Mouse (Mus musculus): ENCODE measurements around the gene Musk. TPM values are rescaled to one million over a fixed set of nuclear protein-coding genes. Genes with fewer than 3 reads are reported as not detected.

Musk gene
- total and polyA plus RNA-seq, 3 experiments, result not detected

DNA sequence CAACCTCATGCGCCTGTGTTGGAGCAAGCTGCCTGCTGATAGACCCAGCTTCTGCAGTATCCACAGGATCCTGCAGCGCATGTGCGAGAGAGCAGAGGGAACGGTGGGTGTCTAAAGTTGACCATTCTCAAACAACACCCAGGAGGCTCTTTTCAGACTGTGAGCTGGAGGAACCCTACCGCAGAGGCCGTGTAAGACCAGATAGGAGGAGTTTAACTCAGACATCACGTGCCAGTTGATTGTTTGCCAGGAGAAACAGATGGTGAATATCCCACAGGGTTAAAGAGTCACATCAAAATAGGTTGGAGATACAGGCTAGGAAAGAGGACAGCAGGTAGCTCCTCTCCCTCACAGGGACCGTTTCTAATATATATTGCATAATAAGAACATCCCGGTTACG, 87.8 kb downstream of the Musk start:
- Histone ChIP-seq H3K9me3 (replicated peaks; ENCODE audit: insufficient read depth, low read length) (no peaks in the 10 kb centered on the region), H3K27me3 (ENCODE audit: control insufficient read depth in 1 of 2, insufficient read depth in 2 of 2, low read length in 2 of 2) (no peaks in the 10 kb centered on the region), H3K4me1 (ENCODE audit: control insufficient read depth in 1 of 2, insufficient read depth in 2 of 2, low read length in 2 of 2) (no peaks in the 10 kb centered on the region), H3K9ac (ENCODE audit: control insufficient read depth, low read depth, low read length, poor library complexity, severe bottlenecking) (no peak overlapping the region), H3K27ac (ENCODE audit: control insufficient read depth, low read depth, low read length) (no peak overlapping the region), H3K36me3 (ENCODE audit: control insufficient read depth in 1 of 2, insufficient read depth in 2 of 2, low read length in 2 of 2) (no peaks in the 10 kb centered on the region), H3K79me2 (ENCODE audit: control insufficient read depth, insufficient read depth, low read length, poor library complexity) (no peaks in the 10 kb centered on the region), H3K4me3 (ENCODE audit: control insufficient read depth in 1 of 2, insufficient read depth in 1 of 2, low read depth in 2 of 2, low read length in 2 of 2) (no peak overlapping the region)
- no peak for DNase-seq (ENCODE audit: low read depth, low spot score)
- TF ChIP-seq USF2 (IDR thresholded peaks at IDR 0.05; ENCODE audit: borderline replicate concordance in 1 of 2, insufficient read depth in 1 of 2, low read depth in 1 of 2, low read length in 2 of 2), result no peak
- TF ChIP-seq POLR2AphosphoS2 (IDR thresholded peaks at IDR 0.05; ENCODE audit: low read length), result no peak
- no peak for TF ChIP-seq MYB (IDR thresholded peaks at IDR 0.05; ENCODE audit: low read depth, low read length)
- TF ChIP-seq TBP (IDR thresholded peaks at IDR 0.05; ENCODE audit: low read depth, low read length), result no peak
- no peak for TF ChIP-seq EP300 (IDR thresholded peaks at IDR 0.05; ENCODE audit: low read depth in 1 of 2, low read length in 2 of 2)

DNA sequence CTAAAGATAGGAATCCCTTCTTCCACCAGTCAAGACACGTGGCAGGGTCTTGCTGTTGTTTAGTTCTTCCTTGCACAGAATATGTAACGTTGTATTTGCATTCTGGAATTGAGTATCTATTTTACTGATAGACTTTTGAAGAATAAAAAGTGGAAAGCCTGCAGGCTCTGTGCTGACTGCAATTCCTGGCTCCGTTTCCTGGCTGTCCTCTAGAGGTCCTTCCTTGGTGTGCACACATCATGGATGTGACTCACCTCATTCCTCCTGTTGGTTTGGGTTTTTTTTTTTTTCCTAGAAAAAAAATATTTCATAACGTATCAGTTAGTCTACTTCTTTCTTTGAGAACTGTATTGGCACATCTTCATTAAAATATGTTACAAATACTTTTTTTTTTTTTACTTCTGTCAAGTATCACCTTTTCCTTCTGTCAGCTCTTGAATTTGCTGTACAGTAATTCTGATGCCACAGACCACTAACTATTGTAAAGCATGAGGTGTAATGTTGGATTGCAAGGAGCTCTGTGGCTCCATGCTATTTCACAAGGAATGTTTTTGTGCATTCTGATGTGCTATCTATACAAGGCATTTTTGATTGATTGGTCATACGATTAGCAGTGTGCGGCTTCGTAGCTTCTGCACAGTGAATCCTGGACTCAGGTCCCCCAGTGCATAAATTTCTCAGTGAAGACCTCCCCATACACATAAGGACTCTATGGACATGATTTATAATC, 88.5 kb downstream of the Musk start:
- Histone ChIP-seq H3K4me1 (ENCODE audit: control insufficient read depth in 1 of 2, insufficient read depth in 2 of 2, low read length in 2 of 2) (no peaks in the 10 kb centered on the region), H3K79me2 (ENCODE audit: control insufficient read depth, insufficient read depth, low read length, poor library complexity) (no peaks in the 10 kb centered on the region), H3K4me3 (ENCODE audit: control insufficient read depth in 1 of 2, insufficient read depth in 1 of 2, low read depth in 2 of 2, low read length in 2 of 2) (no peak overlapping the region), H3K36me3 (ENCODE audit: control insufficient read depth in 1 of 2, insufficient read depth in 2 of 2, low read length in 2 of 2) (no peaks in the 10 kb centered on the region), H3K9ac (ENCODE audit: control insufficient read depth, low read depth, low read length, poor library complexity, severe bottlenecking) (no peak overlapping the region), H3K9me3 (replicated peaks; ENCODE audit: insufficient read depth, low read length) (no peaks in the 10 kb centered on the region), H3K27me3 (ENCODE audit: control insufficient read depth in 1 of 2, insufficient read depth in 2 of 2, low read length in 2 of 2) (no peaks in the 10 kb centered on the region), H3K27ac (ENCODE audit: control insufficient read depth, low read depth, low read length) (no peak overlapping the region)
- DNase-seq (ENCODE audit: low read depth, low spot score), result no peak
- no peak for TF ChIP-seq HCFC1 (IDR thresholded peaks at IDR 0.05; ENCODE audit: low read depth, low read length)
- no peak for TF ChIP-seq ZNF384 (IDR thresholded peaks at IDR 0.05; ENCODE audit: low read depth, low read length)
- TF ChIP-seq MEF2A (IDR thresholded peaks at IDR 0.05; ENCODE audit: extremely low read depth, insufficient replicate concordance, low read depth, low read length, poor library complexity, severe bottlenecking), result no peak
- TF ChIP-seq KAT2A (conservative IDR thresholded peaks at IDR 0.05; ENCODE audit: low read depth, low read length), result no peak
- TF ChIP-seq POLR2AphosphoS2 (IDR thresholded peaks at IDR 0.05; ENCODE audit: low read length), result no peak
- TF ChIP-seq MAX (IDR thresholded peaks at IDR 0.05; ENCODE audit: low read length), result no peak
- TF ChIP-seq EP300 (IDR thresholded peaks at IDR 0.05; ENCODE audit: low read depth in 1 of 2, low read length in 2 of 2), result no peak
- no peak for TF ChIP-seq JUND (IDR thresholded peaks at IDR 0.05; ENCODE audit: low read depth, low read length)
- TF ChIP-seq MYB (IDR thresholded peaks at IDR 0.05; ENCODE audit: low read depth, low read length), result no peak
- TF ChIP-seq TBP (IDR thresholded peaks at IDR 0.05; ENCODE audit: low read depth, low read length), result no peak

DNA sequence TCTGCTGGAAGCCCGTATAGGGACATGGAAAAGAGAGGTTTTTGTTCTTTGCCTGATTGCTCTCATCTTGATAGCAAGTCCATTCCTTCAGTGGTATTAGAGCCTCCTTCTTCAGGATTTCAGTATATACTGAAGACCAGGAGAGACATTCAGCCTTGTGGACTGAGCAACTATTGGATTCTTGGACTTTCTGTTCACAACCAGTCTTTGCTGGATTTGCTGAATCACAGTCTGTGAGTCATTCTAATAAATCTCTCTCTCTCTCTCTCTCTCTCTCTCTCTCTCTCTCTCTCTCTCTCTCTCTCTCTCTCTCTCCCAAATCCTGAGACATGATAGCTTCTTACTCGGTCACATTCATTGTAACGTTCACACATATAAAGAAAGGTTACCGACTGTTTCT, 93.4 kb downstream of the Musk start:
- H3K4me1 ChIP-seq (ENCODE audit: control insufficient read depth in 1 of 2, insufficient read depth in 2 of 2, low read length in 2 of 2), result no peaks in the 10 kb centered on the region
- TF ChIP-seq SIN3A (IDR thresholded peaks at IDR 0.05; ENCODE audit: low read length) (no peak), GABPA (IDR thresholded peaks at IDR 0.05; ENCODE audit: low read depth, low read length) (no peak), MAX (IDR thresholded peaks at IDR 0.05; ENCODE audit: low read length) (no peak), USF2 (IDR thresholded peaks at IDR 0.05; ENCODE audit: borderline replicate concordance in 1 of 2, insufficient read depth in 1 of 2, low read depth in 1 of 2, low read length in 2 of 2) (no peak), ZNF384 (IDR thresholded peaks at IDR 0.05; ENCODE audit: low read depth, low read length) (no peak), JUND (IDR thresholded peaks at IDR 0.05; ENCODE audit: low read depth, low read length) (no peak), RCOR1 (IDR thresholded peaks at IDR 0.05; ENCODE audit: low read depth, low read length) (no peak), NRF1 (IDR thresholded peaks at IDR 0.05; ENCODE audit: insufficient read depth, low read depth, low read length, poor library complexity, severe bottlenecking) (no peak), ZC3H11A (IDR thresholded peaks at IDR 0.05; ENCODE audit: low read depth, low read length) (no peak), TAL1 (IDR thresholded peaks at IDR 0.05; ENCODE audit: low read length) (no peak), SMC3 (IDR thresholded peaks at IDR 0.05; ENCODE audit: low read depth, low read length) (no peak)
- no peaks in the 10 kb centered on the region for H3K79me2 ChIP-seq (ENCODE audit: control insufficient read depth, insufficient read depth, low read length, poor library complexity)
- no peak overlapping the region for H3K9ac ChIP-seq (ENCODE audit: control insufficient read depth, low read depth, low read length, poor library complexity, severe bottlenecking)
- DNase-seq (ENCODE audit: low read depth, low spot score), result no peak
- no peak overlapping the region for H3K4me3 ChIP-seq (ENCODE audit: control insufficient read depth in 1 of 2, insufficient read depth in 1 of 2, low read depth in 2 of 2, low read length in 2 of 2)
- no peaks in the 10 kb centered on the region for H3K36me3 ChIP-seq (ENCODE audit: control insufficient read depth in 1 of 2, insufficient read depth in 2 of 2, low read length in 2 of 2)
- no peak overlapping the region for H3K27ac ChIP-seq (ENCODE audit: control insufficient read depth, low read depth, low read length)
- H3K9me3 ChIP-seq (replicated peaks; ENCODE audit: insufficient read depth, low read length), result no peaks in the 10 kb centered on the region
- H3K27me3 ChIP-seq (ENCODE audit: control insufficient read depth in 1 of 2, insufficient read depth in 2 of 2, low read length in 2 of 2), result no peaks in the 10 kb centered on the region
